Mouse (Mus musculus) skeletal muscle tissue, postnatal 0 days (tissue): ENCODE results near the gene Uba1y. TPM values are rescaled to one million over a fixed set of nuclear protein-coding genes. Genes with fewer than 3 reads are reported as not detected.

Experiments
- polyA plus RNA-seq: library from polyadenylated mRNA; unstranded; fragments of >200 nt; fragmentation: Nextera tagmentation; extraction: Ambion mirVana; gene quantifications from 2 replicates; pipeline ENCODE4 v1.2.1, GENCODE M21; 2015

Uba1y gene
- not detected in 2 replicates for polyA plus RNA-seq

GRCm38 (mm10) chrY:818396-818795 lies at the start of gene Uba1y:
Gene Uba1y (plus strand): TSS chrY:818649.

GRCm38 (mm10) chrY:797309-797708 lies 21.1 kb upstream of the Uba1y start, which contains the start of gene Zfy1:
Gene Zfy1 (minus strand): TSS chrY:797409.

Other genes starting within 250 kb of the Uba1y start
- not detected in 2 replicates for gene Zfy1, start 21.2 kb upstream of the Uba1y start, polyA plus RNA-seq
- gene Kdm5d, start 79.1 kb downstream of the Uba1y start, polyA plus RNA-seq, result 6.0 and 6.3 TPM in 2 replicates
- gene Eif2s3y, start 191.9 kb downstream of the Uba1y start, polyA plus RNA-seq, result 54.9 and 56.6 TPM in 2 replicates